7 mouse cellular contexts compared by ENCODE assay signal in the genomic region with DNA sequence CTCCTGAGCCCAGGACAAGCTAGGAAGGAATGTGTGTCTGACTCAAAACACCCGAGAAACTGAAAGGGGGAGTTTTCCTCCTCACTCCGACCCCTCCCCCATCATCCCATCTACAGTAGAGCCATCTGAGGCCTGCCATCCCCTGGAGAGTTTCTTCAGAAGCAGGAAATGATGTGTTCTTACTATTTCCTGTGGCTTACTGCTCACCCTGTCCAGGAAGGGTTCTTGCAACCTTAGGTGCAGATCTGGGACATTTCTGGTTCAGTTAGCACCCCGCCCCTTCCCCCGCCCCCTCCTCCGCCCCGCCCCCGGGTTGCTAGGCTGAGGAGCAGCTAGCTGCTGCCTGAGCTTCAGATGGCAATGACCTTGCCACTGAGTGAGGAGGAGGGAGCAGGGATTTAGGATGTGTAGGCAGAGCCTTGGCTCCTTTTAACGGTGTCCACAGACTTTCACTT. TPM values are rescaled to one million over a fixed set of nuclear protein-coding genes. Genes with fewer than 3 reads are reported as not detected.
DNase-seq lines count a peak whose midpoint lies in the region; ATAC-seq and TF ChIP-seq lines count a peak whose summit lies in the region.

No protein-coding gene starts in this region.

- no peaks in the 10 kb centered on the region for H3K27me3 ChIP-seq in G1E (ENCODE audit: insufficient read depth, low read length)
- H3K27me3 ChIP-seq in heart, embryonic 12.5 days (replicated peaks): no peaks in the 10 kb centered on the region

- peak; percentile 74 for DNase-seq in G1E (ENCODE audit: low spot score)
- DNase-seq in kidney, postnatal 10 days: peak; percentile 72
- peak; percentile 41 to 62 for DNase-seq in thymus, adult 18-20 months
- DNase-seq in layer of hippocampus, postnatal 14 days (ENCODE audit: low spot score in 2 of 2): no peak

- ATAC-seq in G1E (ENCODE audit: extremely low read depth, insufficient number of reproducible peaks, low FRiP score, poor library complexity, severe bottlenecking): peak; percentile 79
- ATAC-seq in heart, embryonic 12.5 days (ENCODE audit: insufficient number of reproducible peaks, low FRiP score): peak; percentile 74
- peak; percentile 82 for ATAC-seq in megakaryocyte progenitor cell, adult 5-6 weeks (replicated peaks; ENCODE audit: poor library complexity)

- H3K4me2 ChIP-seq in heart, embryonic 12.5 days: peak overlapping the region; percentile 54

- H3K9me3 ChIP-seq in G1E (replicated peaks): no peaks in the 10 kb centered on the region
- no peaks in the 10 kb centered on the region for H3K9me3 ChIP-seq in heart, embryonic 12.5 days (replicated peaks)

- H3K4me3 ChIP-seq in G1E (ENCODE audit: low read depth, low read length): no peak overlapping the region; the same call in 1 of the 2 replicates
- no peak overlapping the region for H3K4me3 ChIP-seq in bone marrow, adult 2 months (replicated peaks; ENCODE audit: control insufficient read depth, low read depth, low read length)
- H3K4me3 ChIP-seq in heart, embryonic 12.5 days: no peak overlapping the region

- H3K27ac ChIP-seq in bone marrow, adult 2 months (ENCODE audit: control insufficient read depth, insufficient read depth, low read depth, low read length, poor library complexity): peak overlapping the region; percentile 90
- H3K27ac ChIP-seq in heart, embryonic 12.5 days (ENCODE audit: poor library complexity, severe bottlenecking): peak overlapping the region; percentile 84

- H3K4me1 ChIP-seq in G1E (ENCODE audit: insufficient read depth, low read depth, low read length): peaks cover 79% of the 10 kb centered on the region
- peaks cover 21% of the 10 kb centered on the region for H3K4me1 ChIP-seq in bone marrow, adult 2 months (ENCODE audit: control insufficient read depth, insufficient read depth, low read length)
- peaks cover 47% of the 10 kb centered on the region for H3K4me1 ChIP-seq in heart, embryonic 12.5 days (replicated peaks)

- peaks cover 73% of the 10 kb centered on the region for H3K36me3 ChIP-seq in G1E (replicated peaks)
- H3K36me3 ChIP-seq in heart, embryonic 12.5 days: peaks cover 25% of the 10 kb centered on the region

- TF ChIP-seq POLR2A in bone marrow, adult 2 months (IDR thresholded peaks at IDR 0.05; ENCODE audit: borderline replicate concordance, control insufficient read depth, low read depth, low read length): no peak

- WGBS in bone marrow, adult 2 months: 0% methylated on average over 8 of the region's 8 CpGs
- 3% methylated on average over 8 of the region's 8 CpGs for WGBS in heart, embryonic 12.5 days

- peak overlapping the region; percentile 40; the same call in 1 of the 2 replicates for H3K9ac ChIP-seq in heart, embryonic 12.5 days

- TF ChIP-seq CTCF in G1E (IDR thresholded peaks at IDR 0.05; ENCODE audit: low read depth, low read length): no peak
- no peak for TF ChIP-seq CTCF in bone marrow, adult 2 months (IDR thresholded peaks at IDR 0.05; ENCODE audit: control insufficient read depth, insufficient read depth, low read length)

RNA-seq across cellular contexts. Expression of gene Ccin, which starts 11.1 kb away (rescaled TPM):
- total RNA-seq in G1E (2014; fragmentation: Nextera tagmentation) (not detected in 2 replicates), G1E (2017) (not detected in 2 replicates)
- polyA plus RNA-seq in G1E (2012): not detected in 2 replicates
- not detected in 2 replicates for polyA plus RNA-seq in bone marrow, adult 2 months (2011; ENCODE audit: insufficient read depth, insufficient read length, low replicate concordance, missing spikeins)
- polyA plus RNA-seq in heart, embryonic 12.5 days (2016; fragmentation: Nextera tagmentation; extraction: Ambion mirVana): 0.09 TPM in 1 of 2 replicates, not detected in the other
- not detected in 2 replicates for total RNA-seq in megakaryocyte progenitor cell, adult 5-6 weeks (2015)
- not detected in 2 replicates for total RNA-seq in megakaryocyte progenitor cell, adult 5-6 weeks (2017)
- total RNA-seq in layer of hippocampus, postnatal 14 days (2021): not detected

RNA-seq across cellular contexts. Expression of gene Glipr2, which starts 15.0 kb away (rescaled TPM):
- total RNA-seq in G1E (2014; fragmentation: Nextera tagmentation) (48.9 and 58.3 TPM in 2 replicates), G1E (2017) (73.9 and 77.9 TPM in 2 replicates)
- polyA plus RNA-seq in G1E (2012): 47.0 and 50.6 TPM in 2 replicates
- polyA plus RNA-seq in bone marrow, adult 2 months (2011; ENCODE audit: insufficient read depth, insufficient read length, low replicate concordance, missing spikeins): 20.8 and 49.7 TPM in 2 replicates
- 95.7 and 97.5 TPM in 2 replicates for polyA plus RNA-seq in heart, embryonic 12.5 days (2016; fragmentation: Nextera tagmentation; extraction: Ambion mirVana)
- 12.6 and 14.7 TPM in 2 replicates for total RNA-seq in megakaryocyte progenitor cell, adult 5-6 weeks (2015)
- 18.0 and 19.4 TPM in 2 replicates for total RNA-seq in megakaryocyte progenitor cell, adult 5-6 weeks (2017)
- 1 to 10 TPM; 1.6 to 1.7 TPM for total RNA-seq in layer of hippocampus, postnatal 14 days (2021)

RNA-seq across cellular contexts. Expression of gene Clta, which starts 32.1 kb away (rescaled TPM):
- 108 and 132 TPM in 2 replicates for total RNA-seq in G1E (2014; fragmentation: Nextera tagmentation)
- total RNA-seq in G1E (2017): 483 and 581 TPM in 2 replicates
- 437 and 460 TPM in 2 replicates for polyA plus RNA-seq in G1E (2012)
- polyA plus RNA-seq in bone marrow, adult 2 months (2011; ENCODE audit: insufficient read depth, insufficient read length, low replicate concordance, missing spikeins): 114 and 168 TPM in 2 replicates
- polyA plus RNA-seq in heart, embryonic 12.5 days (2016; fragmentation: Nextera tagmentation; extraction: Ambion mirVana): 153 and 163 TPM in 2 replicates
- 302 and 347 TPM in 2 replicates for total RNA-seq in megakaryocyte progenitor cell, adult 5-6 weeks (2015)
- 439 and 441 TPM in 2 replicates for total RNA-seq in megakaryocyte progenitor cell, adult 5-6 weeks (2017)
- total RNA-seq in layer of hippocampus, postnatal 14 days (2021): 100 to 1,000 TPM; 289 to 299 TPM

Comparison
In these comparisons a context has a peak if more than half of its experiments do, and no peak if none do; other contexts are left out.
1. DNase-seq: peak in G1E (single experiment), kidney, postnatal 10 days (single experiment) and thymus, adult 18-20 months (2 of 2); none in layer of hippocampus, postnatal 14 days (0 of 2).
2. RNA of gene Glipr2, which starts 15.0 kb away (total RNA-seq): 48.9 to 77.9 TPM in G1E and 12.6 to 19.4 TPM in megakaryocyte progenitor cell, adult 5-6 weeks; 1.6 to 1.7 TPM in layer of hippocampus, postnatal 14 days; every median in the first group is over 4 times any median in the second.
3. Peak in every context shown above with its lines, with median percentiles within 50 percentile points of each other: ATAC-seq.